Mouse (Mus musculus) forebrain, embryonic 12.5 days (tissue): ENCODE data around the gene Usp29. TPM values are rescaled to one million over a fixed set of nuclear protein-coding genes. Genes with fewer than 3 reads are reported as not detected.
"Not testable (repeated sequence)": the region's sequence is repeated elsewhere in the genome, so short reads cannot be mapped to it uniquely, and the experiment has no call there.

Experiments used
- ATAC-seq: fragments of 200-750 bp; cut with Nextera tagmentation; 2 replicates; pipeline ENCODE4 v1.8.0; 2017; ENCODE audit warnings: moderate TSS enrichment; ENCODE audit not compliant: low FRiP score
- H3K27ac ChIP-seq: fragments of 300-500 bp; sonication (generic); 2 replicates; pipeline ENCODE4 v1.5.1; 2016; ENCODE audit warnings: mild to moderate bottlenecking
- H3K27me3 ChIP-seq: fragments of 300-500 bp; sonication (generic); 2 replicates; pipeline ENCODE4 v1.6.1; 2016; ENCODE audit warnings: mild to moderate bottlenecking
- H3K36me3 ChIP-seq: fragments of 300-500 bp; sonication (generic); replicated peaks from 2 replicates; pipeline ENCODE4 v1.6.1; 2016; ENCODE audit warnings: mild to moderate bottlenecking
- H3K4me1 ChIP-seq: fragments of 300-500 bp; sonication (generic); 2 replicates; pipeline ENCODE4 v1.6.1; 2016
- H3K4me2 ChIP-seq: fragments of 300-500 bp; sonication (generic); 2 replicates; pipeline ENCODE4 v1.6.1; 2016; ENCODE audit warnings: mild to moderate bottlenecking, moderate library complexity
- H3K4me3 ChIP-seq: fragments of 300-500 bp; sonication (generic); replicated peaks from 2 replicates; pipeline ENCODE4 v1.5.1; 2016; ENCODE audit warnings: mild to moderate bottlenecking
- H3K9ac ChIP-seq: fragments of 300-500 bp; sonication (generic); 2 replicates; pipeline ENCODE4 v1.6.1; 2016; ENCODE audit warnings: mild to moderate bottlenecking
- H3K9me3 ChIP-seq: fragments of 300-500 bp; sonication (generic); 2 replicates; pipeline ENCODE4 v1.6.1; 2016
- WGBS: fragments of 180-500 bp; shearing (Covaris S2); methylation state at CpG from one replicate; pipeline ENCODE4 v1.1.7; 2016; 5-methylcytosine and 5-hydroxymethylcytosine counted together
- polyA plus RNA-seq: library from polyadenylated mRNA; unstranded; fragments of >200 nt; fragmentation: Nextera tagmentation; extraction: Ambion mirVana; gene quantifications from 2 replicates; pipeline ENCODE4 v1.2.1, GENCODE M21; 2016

Gene Usp29
- polyA plus RNA-seq, 1 experiment from 2014 or later, result 21.0 TPM

GRCm38 (mm10) chr7:6885416-6885815 is 155.0 kb downstream of the Usp29 start:
- no peak overlapping the region for H3K4me2 ChIP-seq
- no peak overlapping the region for H3K4me3 ChIP-seq
- H3K4me1 ChIP-seq, result peaks cover 4% of the 10 kb centered on the region
- no peak overlapping the region for H3K9ac ChIP-seq
- no peak for ATAC-seq
- H3K9me3 ChIP-seq, result no peaks in the 10 kb centered on the region
- H3K27ac ChIP-seq, result no peak overlapping the region
- WGBS, result 86% methylated on average over 7 of the region's 7 CpGs
- H3K27me3 ChIP-seq, result no peaks in the 10 kb centered on the region
- H3K36me3 ChIP-seq, result no peaks in the 10 kb centered on the region

- H3K4me1 ChIP-seq, result peaks cover 11% of the 10 kb centered on the region
- H3K36me3 ChIP-seq, result no peaks in the 10 kb centered on the region
- H3K4me2 ChIP-seq, result no peak overlapping the region
- H3K9ac ChIP-seq, result no peak overlapping the region
- H3K27ac ChIP-seq, result no peak overlapping the region
- H3K27me3 ChIP-seq, result no peaks in the 10 kb centered on the region
- no peak for ATAC-seq
- no peaks in the 10 kb centered on the region for H3K9me3 ChIP-seq
- no peak overlapping the region for H3K4me3 ChIP-seq
- 92% methylated on average over 1 of the region's 1 CpGs for WGBS
Measured at GRCm38 (mm10) chr7:6886896-6887295, 156.5 kb downstream of the Usp29 start.

- no peak overlapping the region for H3K9ac ChIP-seq
- H3K4me1 ChIP-seq, result peaks cover 11% of the 10 kb centered on the region
- no peak overlapping the region for H3K4me2 ChIP-seq
- no peak for ATAC-seq
- H3K27me3 ChIP-seq, result no peaks in the 10 kb centered on the region
- peak overlapping the region; percentile 1; the same call in 1 of the 2 replicates for H3K27ac ChIP-seq
- no peaks in the 10 kb centered on the region for H3K9me3 ChIP-seq
- 92% methylated on average over 5 of the region's 5 CpGs for WGBS
- H3K36me3 ChIP-seq, result no peaks in the 10 kb centered on the region
- H3K4me3 ChIP-seq, result no peak overlapping the region
Measured at GRCm38 (mm10) chr7:6889871-6890270, 159.5 kb downstream of the Usp29 start.

GRCm38 (mm10) chr7:6891206-6891605 is 160.8 kb downstream of the Usp29 start:
- ATAC-seq, result peak; percentile 49; the same call in 1 of the 2 replicates

GRCm38 (mm10) chr7:6897021-6897420 is 166.6 kb downstream of the Usp29 start:
- H3K4me1 ChIP-seq, H3K36me3 ChIP-seq, H3K9ac ChIP-seq, H3K9me3 ChIP-seq, H3K27me3 ChIP-seq, ATAC-seq, H3K4me2 ChIP-seq, H3K4me3 ChIP-seq, H3K27ac ChIP-seq: not testable (repeated sequence)
- 75% methylated on average over 4 of the region's 4 CpGs for WGBS

More at GRCm38 (mm10) chr7:6891206-6891605, 160.8 kb downstream of the Usp29 start:
- Histone ChIP-seq H3K27ac (no peak overlapping the region), H3K9me3 (no peaks in the 10 kb centered on the region), H3K4me1 (peaks cover 11% of the 10 kb centered on the region), H3K36me3 (no peaks in the 10 kb centered on the region), H3K9ac (no peak overlapping the region), H3K27me3 (no peaks in the 10 kb centered on the region), H3K4me2 (no peak overlapping the region), H3K4me3 (no peak overlapping the region)
- WGBS, result 48% methylated on average over 3 of the region's 3 CpGs

- H3K36me3 ChIP-seq, result no peaks in the 10 kb centered on the region
- H3K9me3 ChIP-seq, result no peaks in the 10 kb centered on the region
- H3K27me3 ChIP-seq, result no peaks in the 10 kb centered on the region
- no peak overlapping the region for H3K9ac ChIP-seq
- no peaks in the 10 kb centered on the region for H3K4me1 ChIP-seq
- no peak overlapping the region for H3K4me2 ChIP-seq
- H3K27ac ChIP-seq, result no peak overlapping the region
- ATAC-seq, result no peak
- no peak overlapping the region for H3K4me3 ChIP-seq
- 97% methylated on average over 7 of the region's 7 CpGs for WGBS
Measured at GRCm38 (mm10) chr7:6900672-6901071, 170.3 kb downstream of the Usp29 start.

- Histone ChIP-seq H3K4me3 (no peak overlapping the region), H3K27ac (no peak overlapping the region), H3K36me3 (no peaks in the 10 kb centered on the region), H3K27me3 (no peaks in the 10 kb centered on the region), H3K9ac (no peak overlapping the region), H3K4me1 (no peaks in the 10 kb centered on the region), H3K9me3 (no peaks in the 10 kb centered on the region), H3K4me2 (no peak overlapping the region)
- no peak for ATAC-seq
- WGBS, result 83% methylated on average over 8 of the region's 8 CpGs
Measured at GRCm38 (mm10) chr7:6903489-6903888, 173.1 kb downstream of the Usp29 start.

GRCm38 (mm10) chr7:6910527-6910926 is 180.1 kb downstream of the Usp29 start:
- Histone ChIP-seq H3K27me3 (no peaks in the 10 kb centered on the region), H3K4me1 (peaks cover 25% of the 10 kb centered on the region), H3K9ac (no peak overlapping the region), H3K36me3 (no peaks in the 10 kb centered on the region), H3K4me3 (no peak overlapping the region), H3K4me2 (no peak overlapping the region), H3K27ac (no peak overlapping the region), H3K9me3 (no peaks in the 10 kb centered on the region)
- WGBS, result 86% methylated on average over 7 of the region's 7 CpGs
- ATAC-seq, result no peak

GRCm38 (mm10) chr7:6911731-6912130 is 181.4 kb downstream of the Usp29 start:
- H3K36me3 ChIP-seq, result no peaks in the 10 kb centered on the region
- H3K27ac ChIP-seq, result no peak overlapping the region
- ATAC-seq, result no peak
- peaks cover 25% of the 10 kb centered on the region for H3K4me1 ChIP-seq
- H3K9ac ChIP-seq, result no peak overlapping the region
- no peak overlapping the region for H3K4me3 ChIP-seq
- no peak overlapping the region for H3K4me2 ChIP-seq
- H3K9me3 ChIP-seq, result no peaks in the 10 kb centered on the region
- 79% methylated on average over 5 of the region's 5 CpGs for WGBS
- no peaks in the 10 kb centered on the region for H3K27me3 ChIP-seq

- peak overlapping the region; percentile 59; the same call in 1 of the 2 replicates for H3K27ac ChIP-seq
- no peaks in the 10 kb centered on the region for H3K27me3 ChIP-seq
- peak overlapping the region; percentile 33 for H3K4me3 ChIP-seq
- 17% methylated on average over 30 of the region's 30 CpGs for WGBS
- H3K36me3 ChIP-seq, result no peaks in the 10 kb centered on the region
- no peaks in the 10 kb centered on the region for H3K9me3 ChIP-seq
- ATAC-seq, result peak; percentile 39; the same call in 1 of the 2 replicates
- peak overlapping the region; percentile 55 for H3K4me2 ChIP-seq
- peaks cover 35% of the 10 kb centered on the region for H3K4me1 ChIP-seq
- H3K9ac ChIP-seq, result peak overlapping the region; percentile 51
Measured at GRCm38 (mm10) chr7:6913439-6914380, 183.3 kb downstream of the Usp29 start.

- H3K4me3 ChIP-seq, result no peak overlapping the region
- ATAC-seq, result no peak
- no peaks in the 10 kb centered on the region for H3K9me3 ChIP-seq
- H3K9ac ChIP-seq, result no peak overlapping the region
- H3K27ac ChIP-seq, result no peak overlapping the region
- WGBS, result 74% methylated on average over 5 of the region's 5 CpGs
- H3K4me1 ChIP-seq, result peaks cover 44% of the 10 kb centered on the region
- H3K27me3 ChIP-seq, result no peaks in the 10 kb centered on the region
- H3K4me2 ChIP-seq, result no peak overlapping the region
- no peaks in the 10 kb centered on the region for H3K36me3 ChIP-seq
Measured at GRCm38 (mm10) chr7:6917126-6917525, 186.7 kb downstream of the Usp29 start.

GRCm38 (mm10) chr7:6918267-6918666 is 187.9 kb downstream of the Usp29 start:
- 12% methylated on average over 10 of the region's 10 CpGs for WGBS
- Histone ChIP-seq H3K36me3 (no peaks in the 10 kb centered on the region), H3K4me2 (no peak overlapping the region), H3K9me3 (no peaks in the 10 kb centered on the region), H3K27me3 (no peaks in the 10 kb centered on the region), H3K4me1 (peaks cover 37% of the 10 kb centered on the region), H3K27ac (peak overlapping the region; percentile 63; the same call in 1 of the 2 replicates), H3K4me3 (no peak overlapping the region), H3K9ac (no peak overlapping the region)
- peak; percentile 76 for ATAC-seq
